Comparison of ENCODE assay signal across 12 mouse cellular contexts in genomic region chr1:193988970-193989904, GRCm38 (mm10).
DNase-seq lines count a peak whose midpoint lies in the region; ATAC-seq and TF ChIP-seq lines count a peak whose summit lies in the region.
"Had no signal": no experiment of that assay in that cellular context is flagged by ENCODE, and none has a peak within 500 bp of the region (broad histone marks: within the 10 kb centered on the region; RNA-seq: fewer than 3 reads in every experiment).

No protein-coding gene starts in this region.

- no peak for DNase-seq in intestine, embryonic 14.5 days (ENCODE audit: low spot score)
- no peak for DNase-seq in forebrain, embryonic 11.5 days (ENCODE audit: low spot score)
- peak; percentile 54 for DNase-seq in hindbrain, postnatal 0 days (ENCODE audit: low spot score)
- DNase-seq in layer of hippocampus, adult 11-12 months (ENCODE audit: low spot score) = no peak
- DNase-seq in left cerebral cortex, adult 2 months (ENCODE audit: extremely low spot score in 1 of 2, low spot score in 2 of 2) = no peak
- DNase-seq: adrenal gland, postnatal 36 days; cerebellum, adult 2 months; right cerebral cortex, postnatal 14 days had no signal

- H3K9me3 ChIP-seq in intestine, embryonic 14.5 days (ENCODE audit: control insufficient read depth, low read length) = no peaks in the 10 kb centered on the region
- no peaks in the 10 kb centered on the region for H3K9me3 ChIP-seq in intestine, embryonic 15.5 days
- no peaks in the 10 kb centered on the region for H3K9me3 ChIP-seq in forebrain, embryonic 11.5 days (ENCODE audit: control insufficient read depth, low read length)
- H3K9me3 ChIP-seq in hindbrain, postnatal 0 days (ENCODE audit: low read length) = no peaks in the 10 kb centered on the region
- no peaks in the 10 kb centered on the region for H3K9me3 ChIP-seq in midbrain, embryonic 16.5 days (replicated peaks; ENCODE audit: control insufficient read depth, low read length, poor library complexity, severe bottlenecking)

- H3K4me3 ChIP-seq in intestine, embryonic 14.5 days (ENCODE audit: low read depth, low read length) = no peak overlapping the region
- H3K4me3 ChIP-seq in intestine, embryonic 15.5 days (replicated peaks) = no peak overlapping the region
- H3K4me3 ChIP-seq in forebrain, embryonic 11.5 days (ENCODE audit: low read depth, low read length) = no peak overlapping the region
- H3K4me3 ChIP-seq in hindbrain, postnatal 0 days (ENCODE audit: low read length) = no peak overlapping the region
- H3K4me3 ChIP-seq in midbrain, embryonic 16.5 days (ENCODE audit: low read depth, low read length) = peak overlapping the region; percentile 16; the same call in 1 of the 2 replicates
- H3K4me3 ChIP-seq in left cerebral cortex, adult 2 months = no peak overlapping the region

- ATAC-seq in intestine, embryonic 14.5 days (replicated peaks; ENCODE audit: low FRiP score, low TSS enrichment, low read depth) = no peak
- ATAC-seq in intestine, embryonic 15.5 days = no peak
- peak; percentile 63; the same call in 1 of the 2 replicates for ATAC-seq in forebrain, embryonic 11.5 days (replicated peaks; ENCODE audit: low FRiP score)
- ATAC-seq in hindbrain, postnatal 0 days = peak; percentile 55; the same call in 1 of the 2 replicates
- peak; percentile 80; the same call in 1 of the 2 replicates for ATAC-seq in midbrain, embryonic 16.5 days
- no peak for ATAC-seq in frontal cortex, adult (ENCODE audit: low TSS enrichment)
- ATAC-seq: intestine, postnatal 0 days had no signal

- no peak overlapping the region for H3K9ac ChIP-seq in intestine, embryonic 14.5 days (ENCODE audit: low read length)
- H3K9ac ChIP-seq in intestine, embryonic 15.5 days = no peak overlapping the region
- no peak overlapping the region for H3K9ac ChIP-seq in forebrain, embryonic 11.5 days (ENCODE audit: low read length)
- H3K9ac ChIP-seq in hindbrain, postnatal 0 days (replicated peaks; ENCODE audit: low read length) = no peak overlapping the region
- peak overlapping the region; percentile 34; the same call in 1 of the 2 replicates for H3K9ac ChIP-seq in midbrain, embryonic 16.5 days (ENCODE audit: low read depth, low read length)

- H3K4me2 ChIP-seq in intestine, embryonic 14.5 days (ENCODE audit: low read length) = 0 out of 2 replicates have a peak overlapping the region, but pooled peaks have one; percentile 4
- no peak overlapping the region for H3K4me2 ChIP-seq in intestine, embryonic 15.5 days (replicated peaks)
- H3K4me2 ChIP-seq in forebrain, embryonic 11.5 days (ENCODE audit: low read depth, low read length, severe bottlenecking) = peak overlapping the region; percentile 27; the same call in 1 of the 2 replicates
- H3K4me2 ChIP-seq in hindbrain, postnatal 0 days (ENCODE audit: low read depth, low read length) = peak overlapping the region; percentile 35
- H3K4me2 ChIP-seq in midbrain, embryonic 16.5 days (ENCODE audit: low read length) = peak overlapping the region; percentile 51

- WGBS in intestine, embryonic 14.5 days = 33% methylated on average over 17 of the region's 17 CpGs
- 38% methylated on average over 17 of the region's 17 CpGs for WGBS in intestine, embryonic 15.5 days
- WGBS in forebrain, embryonic 11.5 days = 26% methylated on average over 17 of the region's 17 CpGs
- WGBS in hindbrain, postnatal 0 days = 18% methylated on average over 17 of the region's 17 CpGs
- 13% methylated on average over 17 of the region's 17 CpGs for WGBS in midbrain, embryonic 16.5 days

- no peaks in the 10 kb centered on the region for H3K27me3 ChIP-seq in intestine, embryonic 14.5 days (replicated peaks; ENCODE audit: control insufficient read depth, insufficient read depth, low read length)
- no peaks in the 10 kb centered on the region for H3K27me3 ChIP-seq in intestine, embryonic 15.5 days (replicated peaks)
- no peaks in the 10 kb centered on the region for H3K27me3 ChIP-seq in forebrain, embryonic 11.5 days (ENCODE audit: control insufficient read depth, insufficient read depth, low read length)
- no peaks in the 10 kb centered on the region for H3K27me3 ChIP-seq in hindbrain, postnatal 0 days (ENCODE audit: insufficient read depth, low read length)
- H3K27me3 ChIP-seq in midbrain, embryonic 16.5 days (ENCODE audit: control insufficient read depth, insufficient read depth, low read depth, low read length) = no peaks in the 10 kb centered on the region

- no peaks in the 10 kb centered on the region for H3K36me3 ChIP-seq in intestine, embryonic 14.5 days (ENCODE audit: control insufficient read depth, insufficient read depth, low read length)
- H3K36me3 ChIP-seq in intestine, embryonic 15.5 days = no peaks in the 10 kb centered on the region
- H3K36me3 ChIP-seq in forebrain, embryonic 11.5 days (ENCODE audit: control insufficient read depth, insufficient read depth, low read length) = no peaks in the 10 kb centered on the region
- H3K36me3 ChIP-seq in hindbrain, postnatal 0 days (ENCODE audit: insufficient read depth, low read length) = no peaks in the 10 kb centered on the region
- no peaks in the 10 kb centered on the region for H3K36me3 ChIP-seq in midbrain, embryonic 16.5 days (ENCODE audit: control insufficient read depth, insufficient read depth, low read length)

- no peak overlapping the region for H3K27ac ChIP-seq in intestine, embryonic 14.5 days (ENCODE audit: low read depth)
- no peak overlapping the region for H3K27ac ChIP-seq in intestine, embryonic 15.5 days
- H3K27ac ChIP-seq in forebrain, embryonic 11.5 days (ENCODE audit: low read depth, low read length) = no peak overlapping the region
- no peak overlapping the region for H3K27ac ChIP-seq in hindbrain, postnatal 0 days
- 0 out of 2 replicates have a peak overlapping the region, but pooled peaks have one; percentile 19 for H3K27ac ChIP-seq in midbrain, embryonic 16.5 days (ENCODE audit: low read length)
- no peak overlapping the region for H3K27ac ChIP-seq in left cerebral cortex, adult 2 months

- H3K4me1 ChIP-seq in intestine, embryonic 14.5 days (replicated peaks; ENCODE audit: control insufficient read depth, insufficient read depth, low read length) = no peaks in the 10 kb centered on the region; the same call in 1 of the 2 replicates
- no peaks in the 10 kb centered on the region for H3K4me1 ChIP-seq in intestine, embryonic 15.5 days (replicated peaks)
- peaks cover 7% of the 10 kb centered on the region; the same call in 1 of the 2 replicates for H3K4me1 ChIP-seq in forebrain, embryonic 11.5 days (replicated peaks; ENCODE audit: control insufficient read depth, insufficient read depth, low read length)
- 0 out of 2 replicates have a peak, but pooled peaks cover 6% of the 10 kb centered on the region for H3K4me1 ChIP-seq in hindbrain, postnatal 0 days (ENCODE audit: insufficient read depth, low read length)
- peaks cover 13% of the 10 kb centered on the region for H3K4me1 ChIP-seq in midbrain, embryonic 16.5 days (ENCODE audit: control insufficient read depth, insufficient read depth, low read length)

- no peak for TF ChIP-seq CTCF in hindbrain, postnatal 0 days (IDR thresholded peaks at IDR 0.05; ENCODE audit: low read depth)
- TF ChIP-seq CTCF in left cerebral cortex, adult 2 months (IDR thresholded peaks at IDR 0.05) = no peak

- intact Hi-C loops in left cerebral cortex, adult 2 months (cut with DNase I) = no loop called here

Comparison
In these comparisons a context has a peak if more than half of its experiments do, and no peak if none do; other contexts are left out.
1. ATAC-seq: peak in forebrain, embryonic 11.5 days (single experiment), hindbrain, postnatal 0 days (single experiment) and midbrain, embryonic 16.5 days (single experiment); none in intestine, embryonic 14.5 days (single experiment), intestine, embryonic 15.5 days (single experiment) and frontal cortex, adult (single experiment).